Mouse (Mus musculus) CH12.LX (cell line): ENCODE results near the gene Plscr2.

ENCODE experiments used
- BHLHE40 ChIP-seq: IDR thresholded peaks from 2 replicates; pipeline ENCODE4 v1.6.1; 2011; ENCODE audit warnings: mild to moderate bottlenecking, low read depth, low read length, improper control_type of control experiment
- CTCF ChIP-seq, 2 experiments: IDR thresholded peaks in 1 of 2; conservative IDR thresholded peaks in 1 of 2; 2 replicates each; pipeline ENCODE4 v1.5.1; 2011 to 2012; ENCODE audit warnings: low read depth in 2 of 2, low read length in 2 of 2, improper control_type of control experiment in 1 of 2, inconsistent platforms in 1 of 2, mild to moderate bottlenecking in 1 of 2, moderate library complexity in 1 of 2
- HCFC1 ChIP-seq: IDR thresholded peaks from 2 replicates; pipeline ENCODE4 v1.6.1; 2012; ENCODE audit warnings: low read depth, mild to moderate bottlenecking, inconsistent platforms, low read length, improper control_type of control experiment
- MAFK ChIP-seq: IDR thresholded peaks from 2 replicates; pipeline ENCODE4 v1.6.1; 2011; ENCODE audit warnings: low read length, improper control_type of control experiment; ENCODE audit not compliant: insufficient replicate concordance
- MXI1 ChIP-seq: IDR thresholded peaks from 2 replicates; pipeline ENCODE4 v1.6.1; 2011; ENCODE audit warnings: mild to moderate bottlenecking, low read depth, low read length, improper control_type of control experiment
- MYC ChIP-seq: IDR thresholded peaks from 2 replicates; pipeline ENCODE4 v1.6.1; 2011; ENCODE audit warnings: low read depth, mild to moderate bottlenecking, improper control_type of control experiment, low read length
- NRF1 ChIP-seq: IDR thresholded peaks from 2 replicates; pipeline ENCODE4 v1.6.1; 2014; ENCODE audit warnings: low read depth, mild to moderate bottlenecking, inconsistent platforms, low read length, improper control_type of control experiment, moderate library complexity
- POLR2AphosphoS2 ChIP-seq: IDR thresholded peaks from 2 replicates; pipeline ENCODE4 v1.6.1; 2011; ENCODE audit warnings: low read depth, low read length, improper control_type of control experiment
- SIN3A ChIP-seq: IDR thresholded peaks from 2 replicates; pipeline ENCODE4 v1.6.1; 2012; ENCODE audit warnings: low read length, improper control_type of control experiment, inconsistent platforms
- UBTF ChIP-seq: IDR thresholded peaks from 2 replicates; pipeline ENCODE4 v1.6.1; 2012; ENCODE audit warnings: low read depth, mild to moderate bottlenecking, inconsistent platforms, low read length, improper control_type of control experiment, moderate library complexity
- ZNF384 ChIP-seq: IDR thresholded peaks from 2 replicates; pipeline ENCODE4 v1.6.1; 2012; ENCODE audit warnings: low read depth, low read length, improper control_type of control experiment, inconsistent platforms

DNA sequence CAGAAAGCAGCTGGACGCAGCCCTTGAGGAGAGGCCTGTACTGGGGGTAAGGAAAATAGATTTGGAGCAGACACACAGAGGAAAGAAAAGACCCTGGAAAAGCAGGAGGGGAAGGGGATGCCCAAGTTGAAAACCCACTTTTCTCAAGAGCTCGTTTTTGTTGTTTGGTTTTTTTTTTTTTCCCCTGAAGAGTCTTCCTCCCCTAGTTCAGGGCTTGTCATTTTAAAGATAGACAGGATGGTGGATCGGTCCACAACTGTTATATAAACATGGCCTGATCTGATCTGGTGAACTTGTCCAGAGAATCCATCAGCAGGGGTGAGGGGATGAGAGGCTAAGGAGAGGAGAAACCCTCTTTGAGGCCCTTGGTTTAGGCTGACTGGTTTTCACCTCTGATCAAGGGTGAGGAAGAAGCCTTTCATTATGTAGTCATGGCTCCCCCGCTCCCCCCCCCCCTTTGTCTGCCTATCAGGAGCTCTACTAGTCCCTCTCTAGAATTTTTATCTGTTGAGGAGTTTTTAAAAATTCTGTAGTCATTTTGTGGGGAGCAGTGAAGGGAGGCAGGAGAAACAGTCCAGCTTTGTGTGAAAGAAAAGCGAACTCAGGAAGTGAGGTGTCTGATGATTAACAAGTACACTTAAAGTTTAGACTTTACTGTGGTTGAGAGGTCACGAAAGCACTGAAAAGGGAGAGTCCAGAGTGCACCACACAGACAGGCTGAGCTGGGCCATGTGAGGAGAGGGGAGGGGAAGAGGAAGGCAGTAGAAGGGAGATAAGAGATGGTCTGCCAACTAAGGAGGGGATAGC, 1.2 kb upstream of the Plscr2 start:
- TF ChIP-seq MXI1 (peak; percentile 48; the same call in 1 of the 2 replicates), CTCF (conservative IDR thresholded peaks at IDR 0.05 in 1 of 2, IDR thresholded peaks at IDR 0.05 in 1 of 2; ENCODE audit: low read depth in 2 of 2, low read length in 2 of 2) (no peak), HCFC1 (no peak), ZNF384 (peak; percentile 41; the same call in 1 of the 2 replicates), POLR2AphosphoS2 (0 out of 2 replicates have a peak, but pooled peaks have one; percentile 4), NRF1 (no peak), MYC (no peak), SIN3A (no peak), BHLHE40 (peak; percentile 45; the same call in 1 of the 2 replicates), MAFK (no peak), UBTF (no peak)
